Mouse (Mus musculus): ENCODE data around the gene Ptpn6. TPM values are rescaled to one million over a fixed set of nuclear protein-coding genes. Genes with fewer than 3 reads are reported as not detected.

Ptpn6 gene
- polyA plus RNA-seq, 1 experiment from 2014 or later, result 24.0 TPM

DNA sequence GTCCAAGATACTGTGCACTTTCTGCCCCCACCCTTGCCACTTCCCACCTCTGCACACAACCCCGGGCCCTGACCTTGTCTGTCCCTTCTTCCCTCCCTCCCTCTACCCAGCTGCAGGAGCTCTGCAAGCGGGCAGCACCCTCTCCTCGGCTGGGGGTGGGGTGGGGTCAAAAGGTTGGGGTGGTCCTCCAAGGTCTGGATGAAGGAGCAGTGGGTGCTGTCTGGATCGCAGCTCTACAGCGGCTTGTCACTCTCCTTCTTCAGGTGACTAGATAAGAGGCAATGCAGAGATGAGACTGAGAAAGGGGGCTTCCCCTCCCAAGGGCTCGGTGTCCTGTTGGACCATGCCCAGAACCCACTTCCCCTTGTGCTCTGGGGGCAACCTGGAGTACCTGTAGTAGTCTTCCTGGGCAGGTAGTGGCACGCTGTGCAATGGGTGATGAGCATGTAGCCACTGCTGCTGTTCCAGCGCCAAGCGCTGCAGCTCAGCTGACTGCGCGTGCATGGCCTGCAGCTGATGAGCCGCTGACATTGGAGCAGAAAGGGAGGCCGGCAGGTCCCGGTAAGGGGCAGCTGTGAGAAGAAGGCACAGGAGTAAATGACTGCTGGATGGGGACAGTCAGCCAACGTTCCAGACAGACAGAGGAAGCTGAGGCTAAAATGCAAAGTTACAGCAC lies 4.5 kb upstream of the Ptpn6 start:
- ATAC-seq (no peak), DNase-seq (ENCODE audit: low spot score) (no peak)
- Histone ChIP-seq H3K4me3 (ENCODE audit: low read depth, low read length) (no peak overlapping the region), H3K36me3 (ENCODE audit: insufficient read depth, low read length) (peaks cover 9% of the 10 kb centered on the region; the same call in 1 of the 2 replicates), H3K4me2 (replicated peaks; ENCODE audit: low read depth, low read length) (no peak overlapping the region), H3K4me1 (ENCODE audit: insufficient read depth, low read depth, low read length) (no peaks in the 10 kb centered on the region; the same call in 1 of the 2 replicates), H3K9ac (replicated peaks; ENCODE audit: low read depth) (no peak overlapping the region), H3K9me3 (ENCODE audit: low read length) (no peaks in the 10 kb centered on the region), H3K27ac (ENCODE audit: low read length) (no peak overlapping the region), H3K27me3 (replicated peaks; ENCODE audit: insufficient read depth, low read length) (no peaks in the 10 kb centered on the region)
- TF ChIP-seq CTCF (IDR thresholded peaks at IDR 0.05) (no peak), EP300 (IDR thresholded peaks at IDR 0.05) (no peak)
- 83% methylated on average over 15 of the region's 15 CpGs for WGBS

DNA sequence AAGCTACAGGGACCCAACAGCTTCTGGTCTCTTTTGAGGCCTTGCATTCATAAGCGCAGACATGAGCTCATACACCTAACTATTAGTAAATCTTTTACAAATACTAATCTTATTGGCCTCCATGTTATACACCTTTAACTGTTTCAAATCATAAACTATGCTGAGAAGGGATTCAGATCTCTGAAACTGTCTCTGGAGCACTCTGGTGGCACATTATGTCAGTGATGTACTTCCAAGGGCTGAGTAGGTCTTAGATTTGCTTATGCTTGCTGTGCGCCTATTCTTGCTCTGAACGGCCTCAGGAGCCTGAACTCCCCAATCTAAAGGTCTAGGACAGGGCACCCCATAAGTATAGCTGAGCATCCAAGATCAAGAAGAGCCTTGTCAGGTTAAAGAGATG lies 3.3 kb upstream of the Ptpn6 start:
- Histone ChIP-seq H3K9me3 (ENCODE audit: low read length) (no peaks in the 10 kb centered on the region), H3K9ac (replicated peaks; ENCODE audit: low read depth) (0 out of 2 replicates have a peak overlapping the region, but pooled peaks have one; percentile 10), H3K27me3 (replicated peaks; ENCODE audit: insufficient read depth, low read length) (no peaks in the 10 kb centered on the region), H3K4me1 (ENCODE audit: insufficient read depth, low read depth, low read length) (no peaks in the 10 kb centered on the region; the same call in 1 of the 2 replicates), H3K4me2 (replicated peaks; ENCODE audit: low read depth, low read length) (peak overlapping the region; percentile 80), H3K27ac (ENCODE audit: low read length) (peak overlapping the region; percentile 96), H3K36me3 (ENCODE audit: insufficient read depth, low read length) (peaks cover 9% of the 10 kb centered on the region; the same call in 1 of the 2 replicates), H3K4me3 (ENCODE audit: low read depth, low read length) (0 out of 2 replicates have a peak overlapping the region, but pooled peaks have one; percentile 58)
- ATAC-seq (no peak), DNase-seq (ENCODE audit: low spot score) (no peak)
- 73% methylated on average over 3 of the region's 3 CpGs for WGBS
- TF ChIP-seq EP300 (IDR thresholded peaks at IDR 0.05), result no peak
- no peak for TF ChIP-seq CTCF (IDR thresholded peaks at IDR 0.05)

- DNase-seq (ENCODE audit: low spot score) (peak; percentile 97), ATAC-seq (peak; percentile 69)
- peak within 1 kb of the TSS; percentile 53 for H3K9ac ChIP-seq (replicated peaks; ENCODE audit: low read depth)
- peak within 1 kb of the TSS; percentile 58 for H3K4me3 ChIP-seq (ENCODE audit: low read depth, low read length)
- TF ChIP-seq EP300 (IDR thresholded peaks at IDR 0.05) (no peak; the same call in none of the 2 replicates), CTCF (IDR thresholded peaks at IDR 0.05) (no peak)
- H3K27ac ChIP-seq (ENCODE audit: low read length), result peak within 1 kb of the TSS; percentile 96
- peak within 1 kb of the TSS; percentile 80 for H3K4me2 ChIP-seq (replicated peaks; ENCODE audit: low read depth, low read length)
- no peaks in the 10 kb centered on the region; the same call in 1 of the 2 replicates for H3K4me1 ChIP-seq (ENCODE audit: insufficient read depth, low read depth, low read length)
- no peaks in the 10 kb centered on the region for H3K9me3 ChIP-seq (ENCODE audit: low read length)
- 1% methylated on average over 41 of the region's 41 CpGs for WGBS
- H3K27me3 ChIP-seq (replicated peaks; ENCODE audit: insufficient read depth, low read length), result no peaks in the 10 kb centered on the region
- peaks cover 9% of the 10 kb centered on the region; the same call in 1 of the 2 replicates for H3K36me3 ChIP-seq (ENCODE audit: insufficient read depth, low read length)
Measured at GRCm38 (mm10) chr6:124740888-124741761, 2.6 kb upstream of the Ptpn6 start, which contains the start of gene Grcc10. Grcc10 (minus strand) TSS chr6:124741374.

DNA sequence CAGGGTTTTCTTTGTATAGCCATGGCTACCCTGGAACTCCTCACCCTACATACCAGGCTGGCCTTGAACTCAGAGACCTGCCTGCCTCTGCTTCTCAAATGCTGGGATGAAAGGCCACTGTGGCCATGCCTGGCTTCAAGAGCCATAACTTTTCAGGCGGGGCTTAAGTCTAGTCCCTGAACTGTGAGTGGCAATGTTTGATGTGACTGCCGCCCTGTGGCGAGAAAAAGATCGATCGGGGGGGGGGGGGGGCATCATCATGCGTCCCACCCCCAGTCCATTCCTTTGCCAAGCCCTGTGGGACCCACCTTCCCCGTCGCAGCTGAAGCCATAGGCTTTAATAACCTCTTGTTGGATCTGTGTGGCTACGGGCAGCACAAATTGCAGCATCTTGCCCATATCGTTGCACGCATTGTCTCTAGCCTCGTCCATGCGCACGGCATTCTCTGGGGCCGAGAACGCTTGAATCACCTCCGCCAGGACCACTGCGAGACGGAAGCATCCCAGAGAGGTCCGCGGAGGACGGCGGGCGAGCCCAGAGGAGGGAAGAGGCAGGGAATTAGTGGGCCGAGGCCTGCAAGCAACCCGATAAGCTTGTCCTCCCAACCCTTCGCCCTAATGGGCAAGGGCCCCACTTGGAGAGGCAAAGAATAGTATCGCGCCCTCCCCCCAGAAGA lies 1.8 kb upstream of the Ptpn6 start:
- DNase-seq (ENCODE audit: low spot score) (peak; percentile 84), ATAC-seq (peak; percentile 16)
- Histone ChIP-seq H3K27me3 (replicated peaks; ENCODE audit: insufficient read depth, low read length) (no peaks in the 10 kb centered on the region), H3K9me3 (ENCODE audit: low read length) (no peaks in the 10 kb centered on the region), H3K4me1 (ENCODE audit: insufficient read depth, low read depth, low read length) (no peaks in the 10 kb centered on the region; the same call in 1 of the 2 replicates), H3K4me2 (replicated peaks; ENCODE audit: low read depth, low read length) (peak overlapping the region; percentile 80), H3K27ac (ENCODE audit: low read length) (peak overlapping the region; percentile 96), H3K4me3 (ENCODE audit: low read depth, low read length) (peak overlapping the region; percentile 58), H3K36me3 (ENCODE audit: insufficient read depth, low read length) (peaks cover 9% of the 10 kb centered on the region; the same call in 1 of the 2 replicates), H3K9ac (replicated peaks; ENCODE audit: low read depth) (peak overlapping the region; percentile 53)
- under 1% methylated on average over 26 of the region's 29 CpGs for WGBS
- TF ChIP-seq EP300 (IDR thresholded peaks at IDR 0.05), result no peak
- peak; percentile 76 for TF ChIP-seq CTCF (IDR thresholded peaks at IDR 0.05)

DNA sequence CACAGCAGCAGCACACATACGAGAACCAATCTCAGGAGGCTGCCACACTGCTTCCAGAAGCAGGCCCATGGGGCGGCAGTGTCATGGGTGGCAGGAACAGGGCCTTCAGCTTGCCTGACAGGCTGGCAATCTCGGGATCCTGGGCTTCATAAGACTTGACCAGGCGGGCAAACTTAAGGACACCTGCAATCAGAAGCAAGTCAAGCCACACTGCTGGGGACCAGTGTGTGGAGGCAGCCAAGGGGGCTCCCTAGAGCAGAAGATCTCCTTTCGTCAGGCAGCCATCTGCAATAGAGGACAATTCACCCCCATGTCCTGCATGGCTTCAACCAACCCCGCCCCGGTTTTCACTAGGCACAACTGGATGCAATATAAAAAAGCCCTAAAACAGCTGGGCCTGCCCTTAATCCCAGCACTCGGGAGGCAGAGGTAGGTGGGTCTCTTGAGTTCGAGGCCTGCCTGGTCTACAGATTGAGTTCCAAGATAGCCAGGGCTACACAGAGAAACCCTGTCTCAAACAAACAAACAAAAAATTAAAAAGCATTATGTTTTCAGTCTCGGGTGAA lies 800 bp upstream of the Ptpn6 start:
- WGBS, result 86% methylated on average over 10 of the region's 10 CpGs
- peaks cover 9% of the 10 kb centered on the region; the same call in 1 of the 2 replicates for H3K36me3 ChIP-seq (ENCODE audit: insufficient read depth, low read length)
- no peaks in the 10 kb centered on the region for H3K27me3 ChIP-seq (replicated peaks; ENCODE audit: insufficient read depth, low read length)
- TF ChIP-seq EP300 (IDR thresholded peaks at IDR 0.05) (no peak), CTCF (IDR thresholded peaks at IDR 0.05) (no peak)
- H3K27ac ChIP-seq (ENCODE audit: low read length), result peak overlapping the region; percentile 72
- H3K4me3 ChIP-seq (ENCODE audit: low read depth, low read length), result no peak overlapping the region
- ATAC-seq (no peak), DNase-seq (ENCODE audit: low spot score) (no peak)
- no peaks in the 10 kb centered on the region; the same call in 1 of the 2 replicates for H3K4me1 ChIP-seq (ENCODE audit: insufficient read depth, low read depth, low read length)
- H3K4me2 ChIP-seq (replicated peaks; ENCODE audit: low read depth, low read length), result no peak overlapping the region
- H3K9ac ChIP-seq (replicated peaks; ENCODE audit: low read depth), result no peak overlapping the region
- H3K9me3 ChIP-seq (ENCODE audit: low read length), result no peaks in the 10 kb centered on the region

All from lung, postnatal 0 days (tissue).